Mouse (Mus musculus) cerebellum, postnatal 25 days (tissue): ENCODE data around the gene Ccnjl.

ENCODE experiments used
- DNase-seq, 2 experiments: peaks; one replicate each; pipeline ENCODE4 v3.0.0; 2021; ENCODE audit warnings: mixed read lengths in 2 of 2

Gene Ccnjl

GRCm38 (mm10) chr11:43528683-43529499 lies at the start of gene Ccnjl:
Gene Ccnjl, plus strand, starts transcription at chr11:43528784.
- DNase-seq = peak; percentile 86 to 89

- DNase-seq = no peak
Observed at GRCm38 (mm10) chr11:43479376-43479775, 49.2 kb upstream of the Ccnjl start.

GRCm38 (mm10) chr11:43480561-43480960 lies 48.0 kb upstream of the Ccnjl start:
- no peak for DNase-seq

GRCm38 (mm10) chr11:43481672-43482522 lies 46.7 kb upstream of the Ccnjl start:
- DNase-seq = no peak

GRCm38 (mm10) chr11:43483122-43483792 lies 45.3 kb upstream of the Ccnjl start:
- DNase-seq = no peak

- no peak for DNase-seq
Observed at GRCm38 (mm10) chr11:43484057-43484456, 44.5 kb upstream of the Ccnjl start.

GRCm38 (mm10) chr11:43484652-43485051 lies 43.9 kb upstream of the Ccnjl start:
- no peak for DNase-seq

- DNase-seq = no peak
Observed at GRCm38 (mm10) chr11:43485855-43486254, 42.7 kb upstream of the Ccnjl start.

GRCm38 (mm10) chr11:43492663-43493062 lies 35.9 kb upstream of the Ccnjl start:
- peak; percentile 83 to 88 for DNase-seq

GRCm38 (mm10) chr11:43493815-43494409 lies 34.7 kb upstream of the Ccnjl start:
- peak; percentile 87 to 91 for DNase-seq

GRCm38 (mm10) chr11:43495037-43495436 lies 33.5 kb upstream of the Ccnjl start:
- DNase-seq = no peak

- DNase-seq = peak in 1 of 2 experiments; percentile 68
Observed at GRCm38 (mm10) chr11:43495532-43495931, 33.1 kb upstream of the Ccnjl start.

- no peak for DNase-seq
Observed at GRCm38 (mm10) chr11:43501256-43501655, 27.3 kb upstream of the Ccnjl start.

- no peak for DNase-seq
Observed at GRCm38 (mm10) chr11:43505188-43505587, 23.4 kb upstream of the Ccnjl start.

GRCm38 (mm10) chr11:43507976-43508375 lies 20.6 kb upstream of the Ccnjl start:
- peak; percentile 38 to 50 for DNase-seq

- DNase-seq = no peak
Observed at GRCm38 (mm10) chr11:43509878-43510277, 18.7 kb upstream of the Ccnjl start.

- DNase-seq = no peak
Observed at GRCm38 (mm10) chr11:43512661-43513190, 15.9 kb upstream of the Ccnjl start.

GRCm38 (mm10) chr11:43516344-43517021 lies 12.1 kb upstream of the Ccnjl start:
- DNase-seq = peak; percentile 68 to 76

GRCm38 (mm10) chr11:43517641-43518040 lies 10.9 kb upstream of the Ccnjl start:
- DNase-seq = peak; percentile 86 to 88

- peak in 1 of 2 experiments; percentile 64 for DNase-seq
Observed at GRCm38 (mm10) chr11:43518086-43518485, 10.5 kb upstream of the Ccnjl start.

GRCm38 (mm10) chr11:43518821-43519220 lies 9.8 kb upstream of the Ccnjl start:
- DNase-seq = peak; percentile 63 to 78

- DNase-seq = no peak
Observed at GRCm38 (mm10) chr11:43520521-43520920, 8.1 kb upstream of the Ccnjl start.
